Mouse (Mus musculus) limb, embryonic 13.5 days (tissue): Measurements from ENCODE around the gene Celf1. TPM values are rescaled to one million over a fixed set of nuclear protein-coding genes. Genes with fewer than 3 reads are reported as not detected.
A peak's percentile ranks its signal among the peaks of the same experiment; 100 is the strongest.

ENCODE experiments used
- ATAC-seq: fragments of 200-750 bp; cut with Nextera tagmentation; 2 replicates; pipeline ENCODE4 v1.8.0; 2017; ENCODE audit warnings: low read depth, moderate number of reproducible peaks, moderate TSS enrichment; ENCODE audit not compliant: low FRiP score
- H3K27ac ChIP-seq: fragments of 300-500 bp; sonication (generic); 2 replicates; pipeline ENCODE4 v1.5.1; 2015; ENCODE audit warnings: inconsistent platforms, mild to moderate bottlenecking, moderate library complexity
- H3K27me3 ChIP-seq: fragments of 300-500 bp; sonication (generic); 2 replicates; pipeline ENCODE4 v1.6.1; 2015; ENCODE audit warnings: mild to moderate bottlenecking, inconsistent platforms
- H3K36me3 ChIP-seq: fragments of 300-500 bp; sonication (generic); 2 replicates; pipeline ENCODE4 v1.6.1; 2015; ENCODE audit warnings: inconsistent platforms, mild to moderate bottlenecking, moderate library complexity
- H3K4me1 ChIP-seq: fragments of 300-500 bp; sonication (generic); 2 replicates; pipeline ENCODE4 v1.6.1; 2015; ENCODE audit warnings: inconsistent platforms
- H3K4me2 ChIP-seq: fragments of 300-500 bp; sonication (generic); replicated peaks from 2 replicates; pipeline ENCODE4 v1.6.1; 2015; ENCODE audit warnings: inconsistent platforms, mild to moderate bottlenecking, moderate library complexity
- H3K4me3 ChIP-seq: fragments of 300-500 bp; sonication (generic); 2 replicates; pipeline ENCODE4 v1.5.1; 2015; ENCODE audit warnings: moderate library complexity, mild to moderate bottlenecking, inconsistent platforms
- H3K9ac ChIP-seq: fragments of 300-500 bp; sonication (generic); 2 replicates; pipeline ENCODE4 v1.6.1; 2015; ENCODE audit warnings: mild to moderate bottlenecking, inconsistent platforms
- H3K9me3 ChIP-seq: fragments of 300-500 bp; sonication (generic); 2 replicates; pipeline ENCODE4 v1.6.1; 2016; ENCODE audit warnings: inconsistent platforms
- WGBS: fragments of 180-500 bp; shearing (Covaris S2); methylation state at CpG from one replicate; pipeline ENCODE4 v1.1.7; 2015; 5-methylcytosine and 5-hydroxymethylcytosine counted together
- polyA plus RNA-seq: library from polyadenylated mRNA; unstranded; fragments of >200 nt; fragmentation: Nextera tagmentation; extraction: Ambion mirVana; gene quantifications from 2 replicates; pipeline ENCODE4 v1.2.1, GENCODE M21; 2015

Gene Celf1
- polyA plus RNA-seq, 1 experiment from 2014 or later: 89.7 TPM

DNA sequence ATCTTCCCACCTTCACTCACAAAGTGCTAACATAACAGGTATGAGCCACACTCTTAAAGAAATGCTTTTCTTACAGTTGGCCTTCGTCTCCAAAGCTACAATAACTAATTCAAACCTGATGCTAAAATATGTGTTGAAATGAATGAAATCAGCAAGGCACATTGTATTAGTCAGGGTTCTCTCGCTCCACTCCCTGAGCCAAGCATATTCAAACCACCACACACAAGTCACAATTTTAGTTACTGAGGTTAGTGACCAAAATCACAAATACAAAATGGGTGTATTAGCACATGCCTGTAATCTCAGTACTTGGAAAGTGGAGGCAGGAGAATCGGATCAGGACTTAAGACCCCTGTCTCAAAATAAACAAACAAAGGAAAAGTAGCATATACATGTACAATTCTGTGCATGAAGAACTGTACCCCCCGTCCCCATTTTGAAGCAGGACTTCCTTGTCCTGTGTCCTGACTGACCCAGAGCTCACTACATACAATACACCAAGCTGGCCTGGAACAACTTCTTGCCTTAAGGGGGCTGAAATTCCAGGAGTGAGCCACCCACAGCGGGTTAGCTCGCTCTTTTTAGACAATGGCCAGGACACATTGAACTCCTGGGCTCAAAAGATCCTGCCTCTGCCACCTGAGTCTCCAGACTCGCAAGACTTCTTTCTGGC lies 23.5 kb upstream of the Celf1 start:
- no peaks in the 10 kb centered on the region for H3K9me3 ChIP-seq
- H3K4me3 ChIP-seq: peak overlapping the region; percentile 74
- peaks cover 22% of the 10 kb centered on the region for H3K36me3 ChIP-seq
- H3K27ac ChIP-seq: peak overlapping the region; percentile 97
- peak overlapping the region; percentile 80 for H3K4me2 ChIP-seq
- H3K4me1 ChIP-seq: peaks cover 24% of the 10 kb centered on the region
- peak overlapping the region; percentile 98 for H3K9ac ChIP-seq
- ATAC-seq: no peak
- 18% methylated on average over 7 of the region's 7 CpGs for WGBS
- no peaks in the 10 kb centered on the region for H3K27me3 ChIP-seq

DNA sequence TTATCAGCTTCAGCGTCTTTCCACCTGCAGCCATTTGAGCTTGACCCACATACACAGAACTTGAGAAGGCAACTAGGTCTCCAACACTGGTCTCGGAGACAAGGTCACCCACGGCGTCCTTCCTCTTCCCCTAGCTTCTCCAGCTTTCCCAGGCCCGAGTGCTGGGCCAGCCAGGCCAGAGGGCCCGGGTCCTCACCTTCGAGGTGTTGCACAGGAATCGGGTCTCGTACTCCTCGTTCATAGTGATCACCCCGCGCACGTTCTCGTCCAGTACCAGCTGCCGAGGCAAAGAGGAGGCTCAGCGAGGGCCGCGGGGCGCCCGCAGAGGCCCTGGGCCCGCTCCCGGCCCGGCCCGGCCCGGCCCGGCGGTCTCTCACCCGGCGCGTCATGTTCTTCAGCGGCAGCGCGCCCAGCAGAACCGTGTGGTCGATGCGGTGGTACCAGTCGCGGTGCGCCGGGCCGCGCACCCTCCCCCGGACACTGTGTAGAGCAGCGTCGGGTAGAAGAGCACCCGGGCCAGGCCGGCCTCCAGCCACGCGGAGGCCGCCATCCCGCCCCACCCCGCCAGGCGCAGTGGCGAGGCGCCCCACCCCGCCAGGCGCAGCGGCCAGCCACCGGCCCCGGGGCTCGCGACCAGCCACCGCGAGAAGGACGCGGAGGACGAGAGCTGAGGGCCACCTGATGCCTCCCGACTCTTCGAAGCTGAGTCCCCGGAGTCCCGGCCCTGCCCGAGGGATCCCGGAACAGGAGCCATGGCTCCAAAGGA lies 22.8 kb upstream of the Celf1 start:
- peak overlapping the region; percentile 98 for H3K9ac ChIP-seq
- H3K9me3 ChIP-seq: no peaks in the 10 kb centered on the region
- peak overlapping the region; percentile 80 for H3K4me2 ChIP-seq
- H3K4me1 ChIP-seq: peaks cover 24% of the 10 kb centered on the region
- peak overlapping the region; percentile 97 for H3K27ac ChIP-seq
- H3K27me3 ChIP-seq: no peaks in the 10 kb centered on the region
- WGBS: under 1% methylated on average over 73 of the region's 73 CpGs
- H3K4me3 ChIP-seq: peak overlapping the region; percentile 74
- ATAC-seq: peak; percentile 88
- H3K36me3 ChIP-seq: peaks cover 17% of the 10 kb centered on the region

DNA sequence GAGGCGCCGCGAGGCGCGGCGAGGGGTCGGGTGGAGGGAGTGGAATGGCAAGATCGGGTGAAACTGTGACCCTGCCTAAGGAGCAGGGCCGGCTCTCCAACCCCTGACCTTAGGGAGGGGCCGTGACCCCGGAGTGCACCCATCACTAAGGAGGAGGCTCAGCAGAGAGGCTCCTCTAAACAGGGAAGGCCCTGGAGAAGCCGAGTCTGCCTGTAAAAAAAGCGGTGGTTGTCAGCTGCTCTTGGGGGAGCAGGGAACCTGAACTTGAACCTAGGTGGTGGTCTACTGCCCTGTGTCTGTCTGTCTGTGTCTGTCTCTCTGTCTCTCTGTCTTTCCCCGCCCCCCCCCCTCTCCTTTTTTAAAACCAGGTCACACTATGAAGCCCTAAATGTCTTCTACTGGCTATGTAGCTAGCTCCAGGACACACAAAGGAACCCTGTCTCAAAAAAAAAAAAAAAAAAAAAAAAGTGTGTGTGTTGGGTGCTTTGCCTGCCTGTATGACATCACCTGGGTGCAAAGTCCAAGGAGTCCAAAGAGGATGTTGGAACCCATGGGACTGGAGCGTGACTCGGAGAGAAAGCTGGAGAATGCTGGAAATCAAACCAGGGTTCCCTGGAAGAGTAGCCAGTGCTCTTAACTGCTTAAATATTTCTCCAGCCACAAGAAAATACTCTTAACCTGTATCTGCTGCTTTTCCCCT lies 22.0 kb upstream of the Celf1 start:
- Histone ChIP-seq H3K4me3 (peak overlapping the region; percentile 74), H3K27me3 (no peaks in the 10 kb centered on the region), H3K27ac (peak overlapping the region; percentile 97), H3K9ac (peak overlapping the region; percentile 98), H3K36me3 (peaks cover 9% of the 10 kb centered on the region), H3K9me3 (no peaks in the 10 kb centered on the region), H3K4me1 (peaks cover 24% of the 10 kb centered on the region), H3K4me2 (peak overlapping the region; percentile 80)
- ATAC-seq: peak; percentile 64
- 12% methylated on average over 16 of the region's 16 CpGs for WGBS

DNA sequence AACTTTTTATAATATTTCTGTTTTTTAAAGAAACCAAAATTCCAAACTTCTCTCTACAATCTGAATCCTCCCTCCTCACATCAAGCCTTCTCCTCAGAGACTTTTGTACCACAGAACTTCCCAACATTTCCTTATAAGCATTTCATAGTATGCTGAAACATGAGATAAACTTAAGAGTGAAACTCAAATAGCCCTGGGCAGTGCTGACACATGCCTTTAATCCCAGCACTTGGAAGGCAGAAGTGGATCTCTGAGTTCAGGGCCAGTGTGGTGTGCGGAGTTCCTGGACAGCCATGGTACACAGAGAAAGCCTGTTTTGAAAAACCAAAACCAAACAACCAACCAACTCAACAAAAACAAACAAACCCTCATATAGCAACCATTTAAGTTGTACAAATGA lies 19.0 kb upstream of the Celf1 start:
- H3K27ac ChIP-seq: no peak overlapping the region
- 84% methylated on average over 1 of the region's 1 CpGs for WGBS
- no peak for ATAC-seq

DNA sequence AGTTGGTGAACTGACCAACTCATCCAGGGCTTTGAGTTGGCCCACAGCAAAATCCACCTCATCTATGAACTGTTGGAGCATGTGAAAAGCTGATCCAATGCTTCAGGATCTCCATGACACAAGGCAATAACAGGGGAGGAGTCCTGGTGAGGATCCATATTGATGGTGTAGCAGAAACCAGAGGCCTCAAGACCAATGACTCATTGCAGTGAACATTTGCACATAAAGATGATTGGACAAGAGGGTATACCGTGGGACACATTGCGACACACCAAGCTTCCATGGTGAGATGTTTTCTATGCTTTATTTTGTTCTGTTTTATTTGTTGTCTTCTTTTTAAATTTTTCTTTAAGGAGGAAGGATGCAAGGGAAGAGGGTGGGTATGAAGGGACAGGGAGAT lies 17.5 kb upstream of the Celf1 start:
- no peaks in the 10 kb centered on the region for H3K36me3 ChIP-seq
- H3K9me3 ChIP-seq: no peaks in the 10 kb centered on the region
- no peaks in the 10 kb centered on the region for H3K27me3 ChIP-seq
- no peak overlapping the region for H3K4me2 ChIP-seq
- no peak overlapping the region for H3K4me3 ChIP-seq
- H3K9ac ChIP-seq: no peak overlapping the region
- H3K4me1 ChIP-seq: peaks cover 3% of the 10 kb centered on the region
- whole genome bisulfite sequencing: 91% methylated on average over 2 of the region's 2 CpGs
- no peak overlapping the region for H3K27ac ChIP-seq
- no peak for ATAC-seq

More for the DNA sequence above, 19.0 kb upstream of the Celf1 start:
- no peak overlapping the region for H3K4me3 ChIP-seq
- peaks cover 11% of the 10 kb centered on the region for H3K4me1 ChIP-seq
- H3K27me3 ChIP-seq: no peaks in the 10 kb centered on the region
- no peaks in the 10 kb centered on the region for H3K36me3 ChIP-seq
- no peaks in the 10 kb centered on the region for H3K9me3 ChIP-seq
- H3K4me2 ChIP-seq: no peak overlapping the region
- no peak overlapping the region for H3K9ac ChIP-seq

DNA sequence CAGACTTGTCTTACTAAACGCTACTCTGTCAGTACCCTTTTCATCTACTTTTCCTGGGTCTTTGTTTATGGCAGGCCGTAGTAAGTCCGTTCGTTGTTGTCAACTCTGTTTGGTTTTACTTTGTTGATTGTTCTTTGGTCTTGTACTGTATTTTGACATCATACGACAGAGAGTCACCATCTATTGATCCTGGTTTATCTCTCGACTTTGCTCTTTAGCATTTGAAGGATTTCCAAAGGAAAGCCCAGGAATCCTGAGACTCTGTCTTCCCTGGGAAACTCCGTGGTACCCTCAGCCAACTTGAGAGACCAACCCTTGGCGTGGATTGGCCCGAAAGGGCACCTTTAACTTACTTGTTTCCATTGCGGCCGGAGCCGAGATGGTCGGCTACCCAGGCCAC lies 11.6 kb upstream of the Celf1 start:
- WGBS: 86% methylated on average over 13 of the region's 13 CpGs
- Histone ChIP-seq H3K27ac (no peak overlapping the region), H3K9ac (no peak overlapping the region), H3K4me3 (no peak overlapping the region), H3K27me3 (no peaks in the 10 kb centered on the region), H3K36me3 (no peaks in the 10 kb centered on the region), H3K4me2 (no peak overlapping the region), H3K4me1 (no peaks in the 10 kb centered on the region), H3K9me3 (no peaks in the 10 kb centered on the region)
- ATAC-seq: no peak

DNA sequence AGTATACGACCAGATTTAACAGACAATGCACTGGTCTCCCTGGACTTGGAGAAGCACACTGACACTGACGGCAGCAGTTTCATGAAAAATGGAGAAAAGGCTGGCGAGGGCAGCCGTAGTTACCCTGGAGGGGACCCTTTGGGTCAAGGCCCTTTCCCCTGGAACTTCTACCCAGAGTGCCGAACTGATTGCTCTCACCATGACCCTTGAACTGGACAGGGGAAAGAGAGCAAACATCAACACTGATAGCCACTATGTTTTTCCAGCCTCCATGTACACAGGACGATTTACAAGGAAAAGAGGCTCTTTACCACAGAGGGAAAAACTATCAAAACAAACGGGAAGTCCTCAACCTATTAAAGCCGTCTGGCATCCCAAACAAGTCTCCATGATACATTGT lies 8.4 kb upstream of the Celf1 start:
- H3K27ac ChIP-seq: no peak overlapping the region
- no peak for ATAC-seq
- no peaks in the 10 kb centered on the region for H3K9me3 ChIP-seq
- H3K4me2 ChIP-seq: no peak overlapping the region
- H3K36me3 ChIP-seq: no peaks in the 10 kb centered on the region
- no peak overlapping the region for H3K4me3 ChIP-seq
- 74% methylated on average over 8 of the region's 8 CpGs for WGBS
- no peaks in the 10 kb centered on the region for H3K27me3 ChIP-seq
- no peak overlapping the region for H3K9ac ChIP-seq
- no peaks in the 10 kb centered on the region for H3K4me1 ChIP-seq

DNA sequence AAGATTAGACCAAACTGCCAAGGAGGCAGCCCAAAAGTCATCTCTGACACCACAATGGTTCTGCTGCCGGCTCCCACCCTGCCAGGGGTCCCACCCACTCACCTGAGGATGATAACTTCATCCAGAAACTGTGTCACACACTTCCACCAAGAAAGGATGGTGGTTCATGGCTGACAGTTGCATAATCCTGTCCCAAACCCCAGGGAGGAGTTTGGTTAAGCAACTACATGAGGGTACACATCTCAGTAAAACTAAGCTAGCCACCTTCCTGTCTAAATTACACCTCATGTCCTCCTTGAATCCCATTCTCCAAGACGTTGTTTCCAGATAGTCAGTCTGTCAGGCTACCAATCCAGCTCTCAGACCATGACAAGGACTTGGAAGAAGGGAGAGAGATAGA lies 7.9 kb upstream of the Celf1 start:
- no peak for ATAC-seq
- Histone ChIP-seq H3K9me3 (no peaks in the 10 kb centered on the region), H3K27me3 (no peaks in the 10 kb centered on the region), H3K9ac (no peak overlapping the region), H3K36me3 (no peaks in the 10 kb centered on the region), H3K4me2 (no peak overlapping the region), H3K4me3 (no peak overlapping the region), H3K4me1 (no peaks in the 10 kb centered on the region), H3K27ac (no peak overlapping the region)
- 70% methylated on average over 2 of the region's 2 CpGs for WGBS

DNA sequence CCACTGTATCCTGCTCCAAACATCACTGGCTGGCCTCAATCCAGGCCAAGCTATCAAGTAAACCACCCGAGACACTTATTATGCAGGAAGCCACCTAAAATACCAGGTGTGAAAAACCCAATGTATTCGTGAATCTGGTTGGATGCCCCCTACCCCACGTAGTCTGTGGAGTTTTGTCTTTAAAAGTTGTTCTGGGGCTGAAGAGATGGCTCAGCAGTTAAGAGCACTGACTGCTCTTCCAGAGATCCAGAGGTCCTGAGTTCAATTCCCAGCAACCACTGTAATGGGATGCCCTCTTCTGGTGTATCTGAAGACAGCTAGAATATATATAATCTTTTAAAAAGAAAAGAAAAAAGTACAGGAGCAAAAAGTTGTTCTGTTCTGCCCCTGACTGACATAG lies 1.8 kb upstream of the Celf1 start:
- Histone ChIP-seq H3K27me3 (no peaks in the 10 kb centered on the region), H3K9me3 (no peaks in the 10 kb centered on the region), H3K4me1 (peaks cover 26% of the 10 kb centered on the region), H3K36me3 (no peaks in the 10 kb centered on the region), H3K27ac (no peak overlapping the region), H3K9ac (no peak overlapping the region), H3K4me2 (no peak overlapping the region), H3K4me3 (no peak overlapping the region)
- ATAC-seq: no peak
- WGBS: 71% methylated on average over 3 of the region's 3 CpGs

DNA sequence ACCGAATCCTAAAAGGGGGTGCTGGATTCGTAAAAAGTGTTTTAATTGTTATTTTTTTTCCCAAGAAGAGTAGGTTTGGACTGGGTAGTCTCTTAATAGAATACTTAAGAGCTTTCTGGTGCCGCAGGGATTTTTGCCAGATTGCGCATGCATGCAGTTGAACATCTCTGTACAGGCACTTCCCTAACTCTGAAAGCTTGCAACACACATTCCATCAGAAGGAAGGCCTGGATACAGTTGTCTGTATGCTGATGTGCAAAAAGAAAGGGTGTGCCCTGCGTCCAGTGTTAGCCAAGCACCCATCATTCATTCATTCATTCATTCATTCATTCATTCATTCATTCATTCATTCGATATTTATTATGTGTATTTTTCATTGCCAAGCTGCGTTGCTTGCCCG lies 432 bp upstream of the Celf1 start:
- peak; percentile 54 for ATAC-seq
- no peaks in the 10 kb centered on the region for H3K27me3 ChIP-seq
- no peaks in the 10 kb centered on the region for H3K9me3 ChIP-seq
- WGBS: 44% methylated on average over 8 of the region's 8 CpGs
- H3K4me3 ChIP-seq: peak overlapping the region; percentile 94
- peak overlapping the region; percentile 98 for H3K9ac ChIP-seq
- H3K4me2 ChIP-seq: peak overlapping the region; percentile 79
- H3K4me1 ChIP-seq: peaks cover 26% of the 10 kb centered on the region
- H3K27ac ChIP-seq: peak overlapping the region; percentile 93
- H3K36me3 ChIP-seq: no peaks in the 10 kb centered on the region

DNA sequence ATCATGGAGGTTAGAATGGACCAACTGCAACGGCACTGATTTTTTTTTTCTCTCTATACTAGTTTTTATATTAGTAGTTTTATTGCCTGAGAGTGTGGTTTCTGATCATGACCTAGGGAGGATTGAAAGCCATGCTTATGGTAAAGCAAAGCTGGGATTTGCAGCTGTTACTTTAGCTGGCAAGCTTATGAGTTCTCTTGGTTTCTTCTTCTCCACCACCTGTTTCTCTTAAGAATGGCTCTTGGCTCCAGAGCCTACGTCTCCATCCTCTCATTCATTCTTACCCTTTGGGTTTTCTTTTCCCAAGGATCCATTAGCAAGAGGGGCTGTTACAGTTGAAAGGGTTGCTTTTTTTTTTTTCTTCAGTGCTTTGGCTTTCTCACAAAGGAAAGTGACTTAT lies 1.6 kb downstream of the Celf1 start:
- no peak for ATAC-seq
- Histone ChIP-seq H3K36me3 (no peaks in the 10 kb centered on the region), H3K4me1 (peaks cover 26% of the 10 kb centered on the region), H3K9ac (no peak overlapping the region), H3K4me3 (peak overlapping the region; percentile 94), H3K4me2 (peak overlapping the region; percentile 79), H3K27me3 (no peaks in the 10 kb centered on the region), H3K9me3 (no peaks in the 10 kb centered on the region), H3K27ac (no peak overlapping the region)
- 39% methylated on average over 2 of the region's 2 CpGs for WGBS

DNA sequence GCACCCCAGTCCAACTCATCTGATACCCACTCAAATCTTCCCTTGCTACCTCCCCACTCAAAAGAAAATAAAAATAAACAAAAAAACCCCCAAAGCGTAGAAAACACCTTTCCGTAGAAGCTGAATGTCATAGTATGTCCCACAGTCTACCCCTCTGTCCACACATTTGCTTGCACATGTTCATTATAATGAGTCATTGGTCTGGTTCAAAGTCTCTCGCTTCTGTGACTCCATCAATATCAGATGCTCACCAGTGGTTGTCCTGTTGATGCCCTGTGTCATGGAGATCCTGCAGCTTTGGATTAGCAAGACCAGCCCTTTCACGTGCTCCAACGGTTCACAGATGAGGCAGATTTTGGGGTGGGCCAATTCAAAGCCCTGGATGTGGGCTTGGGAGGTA lies 10.0 kb downstream of the Celf1 start:
- no peaks in the 10 kb centered on the region for H3K9me3 ChIP-seq
- no peak overlapping the region for H3K9ac ChIP-seq
- no peak overlapping the region for H3K27ac ChIP-seq
- no peak for ATAC-seq
- no peak overlapping the region for H3K4me3 ChIP-seq
- peaks cover 9% of the 10 kb centered on the region for H3K36me3 ChIP-seq
- H3K27me3 ChIP-seq: no peaks in the 10 kb centered on the region
- WGBS: 88% methylated on average over 5 of the region's 5 CpGs
- no peaks in the 10 kb centered on the region for H3K4me1 ChIP-seq
- no peak overlapping the region for H3K4me2 ChIP-seq
